Mouse (Mus musculus) naive thymus-derived CD4-positive, alpha-beta T cell, adult 2 months (primary cell): ENCODE measurements around the gene Crybg1.
A peak's percentile ranks its signal among the peaks of the same experiment; 100 is the strongest.

ENCODE experiments used
- DNase-seq: peaks from one replicate; pipeline ENCODE4 v3.0.0-alpha.2; 2011; ENCODE audit warnings: low read depth

Crybg1 gene

GRCm38 (mm10) chr10:44091757-44092156 is 56.9 kb downstream of the Crybg1 start:
- DNase-seq = no peak

GRCm38 (mm10) chr10:44080351-44080750 is 68.3 kb downstream of the Crybg1 start:
- no peak for DNase-seq

GRCm38 (mm10) chr10:44078799-44079521 is 69.7 kb downstream of the Crybg1 start:
- DNase-seq = no peak

GRCm38 (mm10) chr10:44071095-44071494 is 77.6 kb downstream of the Crybg1 start:
- DNase-seq = peak; percentile 88

- DNase-seq = peak; percentile 62
Observed at GRCm38 (mm10) chr10:44069131-44069530, 79.5 kb downstream of the Crybg1 start.

- DNase-seq = no peak
Observed at GRCm38 (mm10) chr10:44065848-44066360, 82.7 kb downstream of the Crybg1 start.

- DNase-seq = no peak
Observed at GRCm38 (mm10) chr10:44062981-44063380, 85.7 kb downstream of the Crybg1 start.

GRCm38 (mm10) chr10:44050913-44051312 is 97.7 kb downstream of the Crybg1 start:
- DNase-seq = no peak

- DNase-seq = peak; percentile 41
Observed at GRCm38 (mm10) chr10:44044727-44045126, 103.9 kb downstream of the Crybg1 start.

- no peak for DNase-seq
Observed at GRCm38 (mm10) chr10:44043630-44044029, 105.0 kb downstream of the Crybg1 start.

- DNase-seq = no peak
Observed at GRCm38 (mm10) chr10:44039185-44039584, 109.5 kb downstream of the Crybg1 start.

GRCm38 (mm10) chr10:44037918-44038544 is 110.6 kb downstream of the Crybg1 start:
- DNase-seq = peak; percentile 70

- DNase-seq = peak; percentile 65
Observed at GRCm38 (mm10) chr10:44029566-44029965, 119.1 kb downstream of the Crybg1 start.

GRCm38 (mm10) chr10:44027226-44027625 is 121.4 kb downstream of the Crybg1 start:
- no peak for DNase-seq

GRCm38 (mm10) chr10:44026105-44026504 is 122.5 kb downstream of the Crybg1 start:
- DNase-seq = no peak

- DNase-seq = peak; percentile 63
Observed at GRCm38 (mm10) chr10:44024705-44025104, 123.9 kb downstream of the Crybg1 start.

- DNase-seq = no peak
Observed at GRCm38 (mm10) chr10:44020141-44020540, 128.5 kb downstream of the Crybg1 start.

GRCm38 (mm10) chr10:44018562-44018961 is 130.1 kb downstream of the Crybg1 start:
- DNase-seq = no peak

GRCm38 (mm10) chr10:44015631-44016030 is 133.0 kb downstream of the Crybg1 start:
- DNase-seq = no peak

GRCm38 (mm10) chr10:44013885-44014284 is 134.8 kb downstream of the Crybg1 start:
- DNase-seq = no peak

GRCm38 (mm10) chr10:44011408-44011807 is 137.2 kb downstream of the Crybg1 start:
- no peak for DNase-seq

- no peak for DNase-seq
Observed at GRCm38 (mm10) chr10:44008808-44009207, 139.8 kb downstream of the Crybg1 start.

- DNase-seq = no peak
Observed at GRCm38 (mm10) chr10:44006815-44007214, 141.8 kb downstream of the Crybg1 start.
